Mouse (Mus musculus) megakaryocyte, embryonic 14.5 days (primary cell): ENCODE data around the gene Rpgr. TPM values are rescaled to one million over a fixed set of nuclear protein-coding genes. Genes with fewer than 3 reads are reported as not detected.
A peak's percentile ranks its signal among the peaks of the same experiment; 100 is the strongest.

Experiments used
- H3K27me3 ChIP-seq: replicated peaks from 2 replicates; pipeline ENCODE3; 2012; ENCODE audit warnings: inconsistent platforms
- H3K36me3 ChIP-seq: replicated peaks from 2 replicates; pipeline ENCODE3; 2012; ENCODE audit warnings: low read length, inconsistent platforms, mixed read lengths
- H3K4me1 ChIP-seq: 2 replicates; pipeline ENCODE4 v1.6.1; 2012; ENCODE audit warnings: inconsistent platforms
- H3K4me3 ChIP-seq: replicated peaks from 2 replicates; pipeline ENCODE3; 2012; ENCODE audit warnings: moderate library complexity, mild to moderate bottlenecking, inconsistent platforms
- H3K9me3 ChIP-seq: 2 replicates; pipeline ENCODE4 v1.6.1; 2012; ENCODE audit warnings: inconsistent platforms
- FLI1 ChIP-seq: IDR thresholded peaks from 2 replicates; pipeline ENCODE4 v1.6.1; 2012; ENCODE audit warnings: low read length, inconsistent platforms, mixed read lengths
- GATA1 ChIP-seq: IDR thresholded peaks from 3 replicates; pipeline ENCODE4 v1.6.1; 2012; ENCODE audit warnings: mixed read lengths, low read length, inconsistent platforms, borderline replicate concordance
- polyA plus RNA-seq: library from polyadenylated mRNA; stranded (reverse); fragments of >175 nt; gene quantifications from 2 replicates; pipeline ENCODE4 v1.2.3, GENCODE M21; 2012; ENCODE audit warnings: low replicate concordance; ENCODE audit not compliant: insufficient read depth

Rpgr gene
- polyA plus RNA-seq = 0.08 TPM in 1 of 2 replicates, not detected in the other

GRCm38 (mm10) chrX:10216410-10216949 lies at the start of gene Rpgr:
Gene Rpgr (minus strand): TSS chrX:10216920.
- peak within 1 kb of the TSS; percentile 93 for H3K4me3 ChIP-seq
- H3K4me1 ChIP-seq = no peaks in the 10 kb centered on the region
- no peak for TF ChIP-seq FLI1
- no peak for TF ChIP-seq GATA1

GRCm38 (mm10) chrX:10258260-10258659 lies 41.5 kb upstream of the Rpgr start:
- Histone ChIP-seq H3K27me3 (no peaks in the 10 kb centered on the region), H3K4me1 (no peaks in the 10 kb centered on the region), H3K36me3 (no peaks in the 10 kb centered on the region), H3K4me3 (no peak overlapping the region), H3K9me3 (no peaks in the 10 kb centered on the region)
- TF ChIP-seq GATA1 = no peak

More at GRCm38 (mm10) chrX:10216410-10216949, at the start of gene Rpgr:
- H3K9me3 ChIP-seq = peaks cover 5% of the 10 kb centered on the region
- H3K27me3 ChIP-seq = peaks cover 9% of the 10 kb centered on the region
- H3K36me3 ChIP-seq = no peaks in the 10 kb centered on the region

- TF ChIP-seq FLI1 (no peak), GATA1 (no peak)
- Histone ChIP-seq H3K36me3 (no peaks in the 10 kb centered on the region), H3K4me1 (no peaks in the 10 kb centered on the region), H3K27me3 (no peaks in the 10 kb centered on the region), H3K4me3 (no peak overlapping the region), H3K9me3 (no peaks in the 10 kb centered on the region)
Measured at GRCm38 (mm10) chrX:10257774-10258173, 41.1 kb upstream of the Rpgr start.

- no peaks in the 10 kb centered on the region for H3K9me3 ChIP-seq
- H3K36me3 ChIP-seq = no peaks in the 10 kb centered on the region
- peaks cover 4% of the 10 kb centered on the region for H3K27me3 ChIP-seq
- no peak for TF ChIP-seq GATA1
- no peak for TF ChIP-seq FLI1
- H3K4me3 ChIP-seq = no peak within 1 kb of the TSS
- H3K4me1 ChIP-seq = no peaks in the 10 kb centered on the region
Measured at GRCm38 (mm10) chrX:10251852-10252504, 35.3 kb upstream of the Rpgr start, which contains the start of gene Otc. Gene Otc (plus strand): TSS chrX:10252305.

GRCm38 (mm10) chrX:10251357-10251756 lies 34.6 kb upstream of the Rpgr start:
- Histone ChIP-seq H3K4me1 (no peaks in the 10 kb centered on the region), H3K27me3 (peaks cover 4% of the 10 kb centered on the region), H3K9me3 (no peaks in the 10 kb centered on the region), H3K36me3 (no peaks in the 10 kb centered on the region), H3K4me3 (no peak overlapping the region)
- TF ChIP-seq FLI1 = no peak
- TF ChIP-seq GATA1 = no peak

GRCm38 (mm10) chrX:10243916-10244315 lies 27.2 kb upstream of the Rpgr start:
- no peak for TF ChIP-seq GATA1
- TF ChIP-seq FLI1 = no peak
- no peaks in the 10 kb centered on the region for H3K4me1 ChIP-seq
- no peaks in the 10 kb centered on the region for H3K36me3 ChIP-seq
- no peak overlapping the region for H3K4me3 ChIP-seq
- H3K9me3 ChIP-seq = no peaks in the 10 kb centered on the region
- peaks cover 3% of the 10 kb centered on the region for H3K27me3 ChIP-seq

- Histone ChIP-seq H3K9me3 (no peaks in the 10 kb centered on the region), H3K36me3 (no peaks in the 10 kb centered on the region), H3K4me1 (no peaks in the 10 kb centered on the region), H3K27me3 (peaks cover 2% of the 10 kb centered on the region), H3K4me3 (no peak overlapping the region)
- TF ChIP-seq FLI1 = no peak
- TF ChIP-seq GATA1 = no peak
Measured at GRCm38 (mm10) chrX:10239515-10239914, 22.8 kb upstream of the Rpgr start.

- no peak overlapping the region for H3K4me3 ChIP-seq
- peaks cover 5% of the 10 kb centered on the region for H3K27me3 ChIP-seq
- no peaks in the 10 kb centered on the region for H3K36me3 ChIP-seq
- no peaks in the 10 kb centered on the region for H3K4me1 ChIP-seq
- no peak for TF ChIP-seq GATA1
- no peak for TF ChIP-seq FLI1
- no peaks in the 10 kb centered on the region for H3K9me3 ChIP-seq
Measured at GRCm38 (mm10) chrX:10234617-10235016, 17.9 kb upstream of the Rpgr start.

GRCm38 (mm10) chrX:10233051-10233450 lies 16.3 kb upstream of the Rpgr start:
- H3K4me3 ChIP-seq = no peak overlapping the region
- H3K4me1 ChIP-seq = no peaks in the 10 kb centered on the region
- no peaks in the 10 kb centered on the region for H3K36me3 ChIP-seq
- TF ChIP-seq GATA1 (no peak), FLI1 (no peak)
- H3K27me3 ChIP-seq = peaks cover 5% of the 10 kb centered on the region
- no peaks in the 10 kb centered on the region for H3K9me3 ChIP-seq

- peaks cover 9% of the 10 kb centered on the region for H3K27me3 ChIP-seq
- H3K4me1 ChIP-seq = no peaks in the 10 kb centered on the region
- H3K36me3 ChIP-seq = no peaks in the 10 kb centered on the region
- H3K9me3 ChIP-seq = peaks cover 5% of the 10 kb centered on the region
- TF ChIP-seq FLI1 (no peak), GATA1 (no peak)
- no peak overlapping the region for H3K4me3 ChIP-seq
Measured at GRCm38 (mm10) chrX:10219281-10219680, 2.6 kb upstream of the Rpgr start.

- TF ChIP-seq FLI1 (no peak), GATA1 (no peak)
- no peaks in the 10 kb centered on the region for H3K4me1 ChIP-seq
- no peaks in the 10 kb centered on the region for H3K36me3 ChIP-seq
- H3K9me3 ChIP-seq = peaks cover 5% of the 10 kb centered on the region
- H3K27me3 ChIP-seq = peaks cover 9% of the 10 kb centered on the region
- peak overlapping the region; percentile 93 for H3K4me3 ChIP-seq
Measured at GRCm38 (mm10) chrX:10215972-10216371, 748 bp downstream of the Rpgr start.
